Mouse (Mus musculus) layer of hippocampus, adult 11-12 months (tissue): ENCODE measurements around the gene Hcls1.

Source experiments
- DNase-seq: peaks from one replicate; pipeline ENCODE4 v3.0.0; 2022; ENCODE audit warnings: low spot score

Gene Hcls1

DNA sequence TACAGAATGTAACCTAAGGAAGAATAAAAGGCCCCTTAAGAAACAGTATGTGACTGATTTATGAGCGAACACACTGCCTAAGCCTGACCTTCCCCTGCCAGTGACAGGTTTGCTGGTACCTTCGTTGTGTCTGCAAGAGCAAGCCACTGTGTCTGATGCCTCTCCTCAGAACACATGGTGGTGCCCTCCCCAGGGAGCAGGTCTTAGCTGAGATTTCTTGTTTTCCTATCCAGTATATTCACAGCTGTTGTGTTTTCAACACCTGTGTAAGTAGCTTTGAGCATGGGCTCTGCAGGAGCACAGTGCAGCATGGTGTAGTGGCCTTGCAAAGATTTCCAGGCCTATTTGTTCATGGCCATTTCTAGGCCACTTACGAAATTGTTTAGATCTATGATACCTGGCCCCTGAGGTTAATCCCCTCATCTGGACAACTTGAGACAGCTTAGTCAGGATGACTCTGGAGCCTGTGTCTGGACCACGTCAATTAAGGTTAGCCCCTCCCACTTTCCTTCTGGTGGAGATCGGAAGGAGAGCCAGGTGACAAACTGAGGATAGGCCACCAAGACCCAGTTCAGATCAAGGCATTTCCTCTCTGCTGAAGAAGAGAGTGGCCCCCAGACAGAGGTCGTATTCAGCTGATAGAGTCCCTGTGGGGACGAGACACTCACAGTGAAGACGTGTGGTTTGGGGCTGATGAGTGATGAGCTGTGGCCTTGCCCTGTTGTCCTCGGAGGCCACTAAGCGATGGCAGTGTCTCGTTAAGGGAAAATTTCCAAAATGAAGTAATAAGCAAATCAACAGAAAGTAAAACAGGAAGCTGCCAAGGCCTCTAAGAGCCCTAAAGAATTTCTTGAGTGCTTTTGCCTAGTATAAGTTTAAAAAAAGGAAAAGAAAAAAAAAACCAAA is 4.3 kb upstream of the Hcls1 start:
- no peak for DNase-seq

DNA sequence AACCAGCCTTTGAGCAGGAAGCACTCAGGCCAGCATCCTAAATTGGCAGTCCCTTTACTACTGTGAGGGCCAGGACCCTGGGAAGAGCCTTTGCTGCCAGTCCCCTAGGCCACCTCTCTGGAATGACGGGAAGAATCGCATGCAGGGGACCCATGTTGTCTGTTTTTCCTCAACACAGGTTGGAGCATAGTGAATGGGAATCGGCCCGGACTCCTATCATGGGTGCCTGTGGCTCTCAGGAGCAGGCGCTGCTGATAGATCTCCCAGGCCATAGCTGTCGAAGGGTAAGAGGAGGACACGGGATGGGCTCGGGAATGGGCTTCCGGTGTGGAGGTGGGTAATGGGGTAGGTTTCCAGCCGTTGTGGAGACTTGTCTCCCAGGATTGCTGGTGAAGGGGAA is 3.4 kb upstream of the Hcls1 start:
- no peak for DNase-seq

DNA sequence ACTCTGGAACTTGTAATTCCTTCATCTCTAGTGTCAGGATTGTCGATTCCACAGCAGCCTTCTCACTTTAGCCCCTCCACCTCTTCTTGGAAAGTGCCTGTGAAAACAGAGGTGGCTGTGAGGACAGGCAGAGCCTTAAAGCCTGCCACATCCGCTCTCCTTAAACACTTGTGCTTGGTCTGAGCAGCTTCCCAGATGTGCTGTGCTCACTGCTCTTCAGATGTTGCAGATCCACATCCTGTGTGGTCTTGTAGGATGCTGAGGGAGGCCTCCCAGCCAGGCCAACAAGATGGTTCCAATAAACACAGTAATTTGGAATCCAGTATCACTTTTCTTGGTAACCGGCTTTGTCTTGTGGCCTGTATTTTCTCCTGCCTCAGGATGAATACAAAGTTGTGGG is 2.8 kb upstream of the Hcls1 start:
- no peak for DNase-seq

DNA sequence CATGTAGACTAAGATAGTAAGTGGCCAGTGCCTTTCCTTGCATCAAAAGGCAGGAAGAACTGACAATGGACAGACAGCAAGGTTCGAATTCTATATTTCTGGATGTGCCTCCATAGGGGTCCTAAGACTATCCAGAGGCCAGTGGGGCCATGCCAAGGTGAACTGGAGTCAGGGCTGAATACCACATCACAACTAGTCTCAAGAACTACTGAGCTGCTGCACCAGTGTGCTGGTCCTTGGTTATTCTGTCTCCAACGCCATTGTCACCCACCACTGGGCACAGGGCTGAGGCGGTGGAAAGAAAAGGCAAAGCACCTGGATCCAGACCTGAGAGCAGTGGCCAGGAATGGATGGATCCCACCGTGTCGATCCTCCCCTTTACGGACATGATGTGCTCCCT is 2.2 kb upstream of the Hcls1 start:
- no peak for DNase-seq

DNA sequence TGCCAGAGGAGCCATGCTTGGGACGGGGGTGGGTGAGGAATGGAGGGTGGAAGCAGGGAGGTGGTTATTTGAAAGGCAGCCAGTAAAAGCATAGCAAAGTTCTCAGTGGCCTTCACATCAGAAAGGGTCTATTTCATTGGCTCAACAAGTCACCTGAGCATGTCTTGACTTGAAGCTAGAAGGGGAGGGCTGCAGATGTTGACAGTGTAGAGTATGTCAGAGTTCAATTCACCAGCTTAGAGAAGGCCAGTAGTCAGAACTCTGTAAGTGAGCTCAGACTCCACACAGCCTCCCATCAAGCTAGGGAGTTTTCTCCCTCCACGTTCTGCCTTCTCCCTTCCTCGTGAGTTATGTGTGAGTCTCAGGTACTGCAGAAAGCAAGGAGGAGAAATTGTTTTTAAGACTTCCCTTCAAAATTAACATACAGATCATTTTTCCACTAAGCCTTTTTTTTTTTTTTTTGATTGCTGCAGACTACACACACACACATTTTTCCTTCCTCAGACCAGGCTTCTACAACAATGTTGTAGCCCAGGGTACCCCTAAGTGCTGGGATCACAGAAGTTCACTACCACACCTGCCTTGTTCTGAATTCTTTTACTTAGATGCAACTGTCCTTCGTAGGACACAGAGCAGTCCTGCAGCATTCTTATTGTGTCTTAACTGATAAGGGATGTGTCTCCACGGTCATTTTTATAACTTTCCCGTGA is 497 bp upstream of the Hcls1 start:
- no peak for DNase-seq

DNA sequence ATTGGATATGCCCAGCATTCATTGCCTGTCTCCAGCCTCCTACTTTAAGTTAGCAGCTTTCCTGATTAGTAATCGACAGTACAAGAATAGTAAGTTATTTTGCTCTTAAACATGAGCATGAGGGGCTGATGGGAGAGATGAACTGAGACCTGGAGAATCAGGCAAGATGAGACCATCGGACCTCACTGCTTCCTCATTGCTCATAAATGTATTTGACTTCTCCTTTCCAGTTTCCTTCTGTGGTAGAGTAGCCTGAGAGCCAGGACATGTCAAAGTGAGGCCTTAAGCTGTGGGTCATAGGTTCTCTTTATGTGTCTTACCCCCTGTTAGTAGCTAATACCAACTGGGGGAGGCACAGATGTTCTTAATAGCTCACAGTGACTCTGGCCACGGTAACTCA is 1.0 kb downstream of the Hcls1 start:
- DNase-seq = no peak

DNA sequence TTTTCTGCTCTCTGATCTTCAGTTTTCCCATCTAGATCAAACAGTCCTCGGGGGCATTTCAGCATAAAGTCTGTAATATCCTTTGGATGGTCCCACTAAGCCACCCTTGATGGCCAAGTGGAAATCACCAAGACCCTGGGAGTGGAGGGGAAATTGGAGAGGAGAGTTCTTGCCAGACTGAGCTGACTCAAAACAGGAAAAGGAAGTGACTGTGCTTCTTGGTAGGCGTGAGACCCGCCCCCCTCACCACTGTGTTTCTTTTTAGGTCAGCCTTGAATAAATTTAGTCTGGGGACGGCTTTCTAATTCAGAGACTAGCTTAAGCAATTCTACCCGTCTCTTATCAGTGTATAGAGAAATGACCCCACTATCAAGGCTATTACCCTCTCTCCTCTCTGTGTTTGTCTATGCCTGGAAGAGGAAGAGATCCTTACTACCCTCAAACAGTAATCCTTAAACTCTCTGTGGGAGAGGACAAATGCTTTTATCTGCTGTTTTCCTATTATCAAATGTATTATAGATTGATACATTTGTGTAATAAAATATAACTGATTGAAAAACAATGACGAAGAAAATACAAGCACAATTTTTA is 6.4 kb downstream of the Hcls1 start:
- DNase-seq = no peak

DNA sequence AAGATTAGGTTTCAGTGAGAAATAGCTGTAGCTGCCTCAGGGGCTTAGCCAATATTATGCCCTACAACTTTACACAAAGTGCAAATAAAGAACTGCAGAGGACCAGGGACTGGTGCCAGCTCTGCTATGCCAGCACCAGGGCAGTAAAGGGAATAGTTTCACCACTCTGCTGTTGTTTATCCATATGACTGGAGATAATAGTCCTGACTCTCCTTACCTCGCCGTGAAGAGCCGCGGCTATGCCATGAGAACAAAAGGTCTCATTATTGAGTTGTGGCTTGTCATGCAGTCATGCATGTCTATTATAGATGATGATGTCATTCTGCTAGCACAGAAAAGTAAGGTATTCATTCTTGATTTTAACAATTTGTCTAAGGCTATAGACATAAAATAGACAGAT is 7.1 kb downstream of the Hcls1 start:
- no peak for DNase-seq

DNA sequence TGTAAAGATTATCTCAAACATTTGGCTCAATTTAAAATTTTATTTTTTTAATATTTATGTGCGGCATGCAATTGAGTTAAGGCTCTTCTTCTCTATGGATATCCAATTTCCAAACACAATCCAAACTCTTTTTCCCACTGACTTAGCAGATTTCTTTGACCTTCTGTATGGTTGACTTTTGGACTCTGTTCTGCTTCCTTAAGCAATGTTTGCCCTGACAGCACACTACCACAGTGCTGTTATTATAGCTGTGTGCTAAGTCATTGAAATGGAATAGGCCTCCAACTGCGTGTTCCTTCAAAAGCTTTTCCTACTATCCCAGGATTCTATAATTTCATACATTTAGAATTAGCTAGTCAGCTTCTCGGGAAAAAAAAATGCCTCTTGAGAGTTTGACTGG is 8.8 kb downstream of the Hcls1 start:
- DNase-seq = no peak

DNA sequence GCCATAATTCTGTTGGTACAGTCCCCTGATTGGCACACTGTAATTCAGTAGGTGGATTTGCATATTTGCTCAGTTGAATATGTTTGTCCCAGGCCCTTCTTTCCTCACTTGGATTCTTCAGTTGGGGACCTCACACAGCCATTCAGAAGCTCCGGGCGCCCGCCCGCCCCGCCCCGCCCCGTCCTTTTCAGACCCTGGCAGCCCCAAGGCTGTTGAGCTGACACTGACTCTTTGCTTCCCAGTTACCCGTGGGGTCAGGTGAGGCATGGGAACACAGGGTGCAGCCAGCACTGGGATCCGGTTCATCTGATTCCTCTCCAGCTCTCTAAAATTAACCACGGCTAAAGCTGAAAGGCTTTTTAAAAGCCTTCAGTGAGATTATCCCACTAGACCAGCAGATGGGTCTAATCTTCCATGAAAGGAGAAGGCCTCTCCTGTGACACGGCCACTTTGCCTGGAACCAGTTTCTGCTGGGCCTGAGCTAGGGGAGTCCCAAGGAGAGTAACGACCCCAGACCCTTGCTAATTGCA is 10.2 kb downstream of the Hcls1 start:
- no peak for DNase-seq

DNA sequence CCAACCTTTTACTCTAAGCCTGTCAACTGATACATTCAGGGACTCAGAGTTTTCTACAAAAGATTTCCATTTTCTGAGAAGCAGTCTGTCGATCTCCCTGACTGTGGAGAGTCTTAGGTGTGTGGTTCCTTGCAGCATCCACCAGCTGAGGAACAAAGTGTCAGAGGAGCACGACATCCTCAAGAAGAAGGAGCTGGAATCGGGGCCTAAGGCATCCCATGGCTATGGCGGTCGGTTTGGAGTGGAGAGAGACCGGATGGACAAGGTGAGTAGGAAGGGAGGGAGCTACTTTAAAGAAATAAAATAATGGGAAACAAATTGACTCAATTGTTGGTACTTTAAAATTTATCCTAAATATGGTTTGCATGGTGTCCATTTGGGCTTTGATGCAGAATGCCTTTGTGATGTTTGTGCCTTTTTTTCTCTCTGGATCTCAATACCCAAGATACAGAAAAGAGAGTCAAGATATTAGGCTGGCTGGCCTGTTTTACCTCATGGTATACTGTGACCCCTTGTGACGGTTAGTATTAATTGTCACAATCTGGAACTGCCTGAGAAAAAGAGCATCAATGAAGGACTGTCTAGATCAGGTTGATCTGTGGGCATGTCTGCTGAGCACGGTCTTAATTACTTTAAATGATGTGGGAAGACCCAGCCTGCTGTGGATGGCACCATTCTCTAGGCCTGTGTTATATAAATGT is 11.8 kb downstream of the Hcls1 start:
- no peak for DNase-seq

DNA sequence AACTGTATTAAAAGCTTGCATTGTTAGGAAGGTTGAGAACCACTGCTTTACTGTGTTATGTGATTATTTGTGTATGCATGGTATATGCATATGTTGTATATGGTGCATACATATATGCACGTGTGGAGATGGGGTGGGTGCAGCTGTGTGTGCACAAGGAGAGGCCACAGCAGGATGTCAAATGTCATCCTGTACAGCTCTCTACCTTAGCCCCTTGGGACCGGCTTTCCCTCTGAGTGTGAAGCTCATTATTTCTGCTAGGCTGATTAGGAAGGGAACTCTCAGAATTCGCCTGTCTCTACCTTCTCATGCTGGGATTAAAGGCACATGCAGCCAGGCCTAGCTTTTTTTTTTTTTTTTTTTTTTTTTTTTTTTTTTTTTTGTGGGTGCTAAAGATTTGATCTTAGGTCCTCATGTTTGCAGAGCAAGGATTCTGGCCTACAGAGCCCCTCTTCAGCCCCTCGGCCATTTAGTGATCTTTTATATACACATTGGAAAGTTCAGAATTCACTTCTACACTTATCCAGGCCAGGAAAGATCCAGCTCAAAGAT is 12.9 kb downstream of the Hcls1 start:
- no peak for DNase-seq

DNA sequence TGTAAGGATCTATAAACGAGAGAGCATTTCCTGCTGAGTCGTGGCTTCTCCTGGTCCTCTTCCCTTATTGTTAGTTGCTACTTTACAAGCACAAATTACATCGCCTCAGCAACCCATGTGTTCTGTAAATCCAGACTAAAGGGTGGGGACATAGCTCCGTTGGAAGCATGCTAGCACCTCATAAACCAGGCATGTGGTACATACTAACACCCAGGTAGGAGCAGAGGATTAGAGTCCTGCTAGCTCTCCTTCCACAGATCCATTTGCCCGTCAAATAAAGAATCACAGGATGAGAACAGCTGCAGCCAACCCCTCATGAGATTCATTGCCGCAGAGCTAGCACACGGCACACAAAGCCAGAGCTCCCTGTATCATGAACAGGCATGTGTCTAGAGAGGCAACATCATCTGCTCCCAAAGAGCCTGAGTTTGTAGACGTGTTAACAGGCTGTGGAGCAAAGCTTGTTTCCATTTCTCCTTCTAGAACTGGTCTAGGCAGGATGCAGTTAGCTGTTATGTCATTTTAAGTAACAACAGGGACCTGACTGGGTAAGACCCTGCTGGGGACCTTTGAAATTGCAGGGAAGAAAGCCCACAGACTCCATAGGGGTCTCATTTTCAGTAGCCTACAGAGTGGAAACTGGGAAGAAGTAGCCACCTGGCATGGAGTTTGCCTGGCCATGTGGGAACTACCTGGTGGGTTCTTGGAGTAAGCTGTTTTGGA is 15.0 kb downstream of the Hcls1 start:
- DNase-seq = no peak

DNA sequence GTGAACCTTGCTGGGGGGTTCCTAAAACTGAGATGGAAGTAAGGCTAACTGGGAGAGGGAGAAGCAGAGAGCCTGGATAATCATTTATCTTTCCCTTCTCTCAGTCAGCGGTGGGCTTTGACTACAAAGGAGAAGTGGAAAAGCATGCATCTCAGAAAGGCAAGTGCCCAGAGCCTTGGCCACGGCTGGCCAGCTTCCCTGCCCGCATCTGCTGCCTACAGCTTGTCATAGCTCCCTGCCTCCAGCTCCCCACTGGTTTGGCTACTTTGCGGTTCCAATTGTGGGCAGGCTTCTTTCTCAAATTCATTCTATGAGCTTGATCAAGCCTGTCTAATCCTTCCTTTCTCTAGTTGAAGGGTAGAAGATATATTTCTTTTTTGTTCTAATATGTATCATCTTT is 16.2 kb downstream of the Hcls1 start:
- DNase-seq = no peak

DNA sequence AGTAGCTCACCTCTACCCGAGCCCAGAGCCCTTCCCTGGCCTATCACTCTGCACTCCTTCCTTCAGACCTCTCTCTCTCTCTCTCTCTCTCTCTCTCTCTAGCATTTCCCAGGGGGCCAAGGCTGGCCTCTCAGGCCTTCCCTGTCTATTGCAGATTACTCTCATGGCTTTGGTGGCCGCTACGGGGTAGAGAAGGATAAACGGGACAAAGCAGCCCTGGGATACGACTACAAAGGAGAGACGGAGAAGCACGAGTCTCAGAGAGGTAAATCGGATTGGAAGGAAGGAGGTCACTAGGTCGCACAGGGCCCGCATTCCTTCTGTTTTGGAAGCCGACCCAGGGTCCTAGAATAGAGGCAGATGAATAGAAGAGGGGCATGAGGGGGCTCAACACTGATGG is 20.3 kb downstream of the Hcls1 start:
- no peak for DNase-seq

DNA sequence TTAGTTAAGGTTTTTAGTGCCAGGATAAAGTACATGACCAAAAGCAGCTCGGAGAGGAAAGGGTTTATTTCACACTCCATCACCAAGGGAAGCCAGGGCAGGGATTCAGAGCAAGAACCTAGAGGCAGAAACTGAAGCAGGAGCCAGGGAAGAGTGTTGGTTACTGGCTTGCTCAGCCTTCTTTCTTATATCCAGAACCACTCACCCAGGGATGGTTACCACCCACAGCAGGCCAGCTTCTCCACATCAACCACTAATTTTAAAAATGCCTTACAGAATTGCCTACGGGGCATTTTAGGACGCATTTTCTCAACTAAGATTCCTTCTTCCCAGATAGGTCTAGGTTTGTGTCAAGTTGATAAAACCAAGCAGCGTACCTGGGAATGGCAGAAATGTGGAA is 28.6 kb downstream of the Hcls1 start:
- DNase-seq = no peak

DNA sequence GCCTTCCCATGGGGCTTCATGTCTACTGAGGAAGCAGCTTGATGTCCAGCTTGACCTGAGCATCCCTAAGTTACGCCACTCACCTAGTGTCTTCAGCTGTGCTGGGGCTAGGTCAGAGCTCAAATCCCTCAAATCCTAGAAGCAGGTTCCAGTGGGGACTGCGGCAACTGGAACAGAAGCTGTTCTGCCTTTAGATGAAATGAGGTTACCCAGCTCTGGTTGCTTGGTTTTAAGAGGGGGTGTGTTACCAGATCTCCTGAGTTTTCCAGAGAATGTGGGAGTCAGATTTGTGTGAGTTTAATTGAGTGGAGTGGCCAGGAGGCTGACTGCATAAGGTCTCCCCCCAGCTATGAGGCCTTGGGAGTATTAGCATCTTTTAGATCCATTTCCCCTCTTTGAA is 44.3 kb downstream of the Hcls1 start:
- DNase-seq = no peak

DNA sequence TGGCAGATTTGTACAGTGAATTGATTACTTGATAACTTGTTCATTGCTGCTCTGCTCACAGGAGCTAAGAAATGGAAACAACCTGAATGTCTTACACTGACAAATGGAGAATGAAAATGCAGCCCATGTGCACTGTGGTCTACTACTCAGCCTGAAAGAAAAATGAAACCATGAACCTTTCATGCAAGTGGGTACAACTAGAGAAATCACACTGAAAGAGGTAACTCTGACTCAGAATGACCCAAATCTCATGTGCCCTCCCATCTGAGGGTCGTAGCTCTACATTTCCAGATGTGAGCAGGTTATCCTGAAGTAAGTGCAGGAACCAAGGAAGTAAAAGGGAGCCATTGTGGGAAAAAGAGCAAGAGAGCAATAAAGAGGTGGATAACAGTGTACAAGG is 49.0 kb downstream of the Hcls1 start:
- no peak for DNase-seq

DNA sequence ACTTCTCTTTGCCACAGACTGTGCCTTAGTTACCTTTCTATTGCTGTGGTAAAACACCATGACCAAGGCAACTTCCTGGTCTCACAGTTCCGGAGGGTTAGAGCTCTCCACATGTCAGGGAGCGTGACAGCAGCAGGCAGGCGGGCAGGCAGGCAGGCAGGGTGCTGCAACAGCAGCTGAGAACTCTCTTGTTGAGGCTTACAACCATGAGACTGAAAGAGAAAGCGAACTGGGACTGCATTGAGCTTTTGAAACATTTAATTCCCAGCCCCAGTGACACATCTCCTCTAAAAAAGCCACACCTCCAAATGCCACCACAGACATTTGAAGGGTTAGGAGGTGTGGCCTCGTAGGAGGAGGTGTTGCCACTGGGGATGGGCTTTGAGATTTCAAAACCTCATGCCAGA is 50.9 kb downstream of the Hcls1 start:
- DNase-seq = peak; percentile 11

DNA sequence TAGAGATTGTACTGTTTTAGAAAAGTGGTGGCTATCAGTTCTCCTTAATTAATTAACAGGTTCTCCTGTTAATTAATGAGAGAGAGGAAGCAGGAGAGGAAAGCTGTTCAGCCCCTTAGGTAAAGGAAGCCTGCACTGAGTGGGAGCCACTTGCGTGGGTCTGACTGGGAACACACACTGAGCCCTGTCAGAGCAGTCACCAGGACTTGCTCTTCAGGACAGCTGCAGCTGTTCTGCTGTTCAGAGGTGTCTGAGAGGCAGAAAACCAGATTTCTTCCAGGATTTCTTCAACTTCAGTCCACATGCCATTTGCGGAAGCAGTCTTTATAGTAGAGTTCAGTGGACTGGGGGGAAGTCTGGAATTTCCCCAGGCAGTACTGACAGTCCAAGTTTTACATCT is 52.6 kb downstream of the Hcls1 start:
- DNase-seq = no peak

DNA sequence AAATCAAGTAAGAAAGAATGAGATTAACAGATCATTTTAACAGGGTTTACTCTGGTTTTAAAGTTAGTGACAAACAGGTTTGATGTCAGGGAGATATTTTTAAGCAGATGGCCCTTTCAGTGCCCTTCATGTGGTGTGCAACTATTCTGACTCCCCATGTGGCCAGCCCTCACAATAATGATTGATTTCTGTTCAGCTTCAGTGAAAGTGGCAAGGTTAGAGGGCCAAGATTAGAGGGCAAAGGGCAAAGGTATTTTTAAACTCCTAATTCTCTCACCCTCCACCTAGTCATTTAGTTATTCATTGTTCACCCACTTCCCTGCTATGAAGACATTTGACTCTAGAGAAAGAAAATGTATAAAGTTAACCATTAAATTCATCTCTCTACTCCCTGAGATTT is 53.3 kb downstream of the Hcls1 start:
- DNase-seq = no peak
